Mouse (Mus musculus) liver, embryonic 13.5 days (tissue): ENCODE results near the gene Runx2. TPM values are rescaled to one million over a fixed set of nuclear protein-coding genes. Genes with fewer than 3 reads are reported as not detected.
A peak's percentile ranks its signal among the peaks of the same experiment; 100 is the strongest.

Source experiments
- ATAC-seq: fragments of 200-750 bp; cut with Nextera tagmentation; 2 replicates; pipeline ENCODE4 v1.8.0; 2017; ENCODE audit warnings: low read depth, mild to moderate bottlenecking, moderate number of reproducible peaks, moderate library complexity
- DNase-seq: peaks from one replicate; pipeline ENCODE4 v3.0.0; 2022
- H3K27ac ChIP-seq: fragments of 300-500 bp; sonication (generic); 2 replicates; pipeline ENCODE4 v1.5.1; 2015; ENCODE audit warnings: moderate library complexity, mild to moderate bottlenecking, inconsistent platforms
- H3K27me3 ChIP-seq: fragments of 300-500 bp; sonication (generic); 2 replicates; pipeline ENCODE4 v1.6.1; 2015; ENCODE audit warnings: mild to moderate bottlenecking, inconsistent platforms
- H3K36me3 ChIP-seq: fragments of 300-500 bp; sonication (generic); 2 replicates; pipeline ENCODE4 v1.6.1; 2015; ENCODE audit warnings: mild to moderate bottlenecking, inconsistent platforms
- H3K4me1 ChIP-seq: fragments of 300-500 bp; sonication (generic); replicated peaks from 2 replicates; pipeline ENCODE4 v1.6.1; 2015; ENCODE audit warnings: inconsistent platforms
- H3K4me2 ChIP-seq: fragments of 300-500 bp; sonication (generic); 2 replicates; pipeline ENCODE4 v1.6.1; 2015; ENCODE audit warnings: inconsistent platforms, mild to moderate bottlenecking, moderate library complexity
- H3K4me3 ChIP-seq: fragments of 300-500 bp; sonication (generic); replicated peaks from 2 replicates; pipeline ENCODE4 v1.5.1; 2015; ENCODE audit warnings: mild to moderate bottlenecking, inconsistent platforms
- H3K9ac ChIP-seq: fragments of 300-500 bp; sonication (generic); 2 replicates; pipeline ENCODE4 v1.6.1; 2015; ENCODE audit warnings: mild to moderate bottlenecking, inconsistent platforms
- H3K9me3 ChIP-seq: fragments of 300-500 bp; sonication (generic); replicated peaks from 2 replicates; pipeline ENCODE4 v1.6.1; 2016; ENCODE audit warnings: inconsistent platforms
- WGBS: fragments of 180-500 bp; shearing (Covaris S2); methylation state at CpG from one replicate; pipeline ENCODE4 v1.1.7; 2015; ENCODE audit not compliant: insufficient replicate concordance; 5-methylcytosine and 5-hydroxymethylcytosine counted together
- polyA plus RNA-seq: library from polyadenylated mRNA; unstranded; fragments of >200 nt; fragmentation: Nextera tagmentation; extraction: Ambion mirVana; gene quantifications from 2 replicates; pipeline ENCODE4 v1.2.1, GENCODE M21; 2015

Runx2 gene
- polyA plus RNA-seq, 1 experiment from 2014 or later: 0.31 TPM

DNA sequence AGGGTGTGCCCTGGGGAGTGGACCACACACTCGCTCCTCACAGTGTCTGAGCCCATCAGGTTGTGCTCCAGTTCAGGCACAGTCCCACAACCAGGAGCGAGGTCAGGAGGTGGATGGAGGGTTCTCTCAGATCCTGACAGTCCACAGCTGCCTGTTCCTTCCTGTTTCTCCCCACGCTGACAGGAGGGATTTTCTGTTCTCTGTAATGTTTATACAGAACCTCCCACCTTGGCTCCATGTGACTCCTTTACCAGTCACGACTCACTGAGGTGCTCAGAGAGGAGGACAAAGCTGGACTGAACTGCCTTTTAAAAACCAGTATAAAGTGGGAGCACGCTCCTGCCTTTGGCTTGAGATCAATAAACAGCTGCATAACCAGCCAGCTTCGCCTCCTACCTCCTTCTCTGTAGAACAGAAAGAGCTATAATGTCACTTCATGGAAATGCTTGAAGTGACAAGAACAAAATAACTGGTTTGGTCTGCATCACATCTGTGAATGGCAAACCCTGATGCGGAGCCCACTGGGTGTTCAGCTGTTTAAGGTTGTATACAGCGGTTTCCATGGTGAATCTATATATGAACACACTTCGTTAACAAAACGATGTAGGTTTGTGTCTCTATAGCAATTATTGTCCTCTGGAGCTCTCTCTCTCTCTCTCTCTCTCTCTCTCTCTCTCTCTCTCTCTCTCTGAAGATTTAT lies 177.3 kb downstream of the Runx2 start:
- ATAC-seq: no peak
- no peak overlapping the region for H3K9ac ChIP-seq
- no peaks in the 10 kb centered on the region for H3K36me3 ChIP-seq
- WGBS: 58% methylated on average over 10 of the region's 10 CpGs
- no peak overlapping the region for H3K27ac ChIP-seq
- H3K4me3 ChIP-seq: no peak overlapping the region
- H3K27me3 ChIP-seq: 0 out of 2 replicates have a peak, but pooled peaks cover 4% of the 10 kb centered on the region
- no peak overlapping the region for H3K4me2 ChIP-seq
- no peaks in the 10 kb centered on the region for H3K9me3 ChIP-seq
- peaks cover 10% of the 10 kb centered on the region for H3K4me1 ChIP-seq
- no peak for DNase-seq

DNA sequence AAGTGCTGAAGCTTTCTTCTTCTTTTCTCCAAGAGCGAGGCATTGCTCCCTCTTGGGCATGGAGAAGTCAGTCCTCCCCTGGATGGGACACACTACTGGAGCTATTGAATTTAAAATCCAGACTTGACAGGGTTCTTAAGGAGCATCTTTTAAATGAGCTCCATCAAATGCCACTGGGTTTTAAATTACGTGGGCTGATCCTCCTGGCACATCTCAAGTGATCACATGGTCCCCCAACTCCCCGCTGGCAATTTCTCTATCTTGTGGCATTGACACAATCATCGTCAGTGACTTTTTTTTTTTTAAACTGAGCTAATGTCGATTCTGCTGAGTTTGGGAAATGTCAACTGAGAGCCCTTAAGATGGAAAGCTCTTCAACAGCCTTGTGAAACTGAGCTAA lies 180.1 kb downstream of the Runx2 start:
- H3K4me1 ChIP-seq: peaks cover 17% of the 10 kb centered on the region
- H3K27ac ChIP-seq: no peak overlapping the region
- H3K4me3 ChIP-seq: no peak overlapping the region
- no peak overlapping the region for H3K4me2 ChIP-seq
- DNase-seq (no peak), ATAC-seq (no peak)
- H3K27me3 ChIP-seq: 0 out of 2 replicates have a peak, but pooled peaks cover 4% of the 10 kb centered on the region
- no peaks in the 10 kb centered on the region for H3K9me3 ChIP-seq
- H3K9ac ChIP-seq: no peak overlapping the region
- WGBS: 58% methylated on average over 5 of the region's 5 CpGs
- H3K36me3 ChIP-seq: no peaks in the 10 kb centered on the region

DNA sequence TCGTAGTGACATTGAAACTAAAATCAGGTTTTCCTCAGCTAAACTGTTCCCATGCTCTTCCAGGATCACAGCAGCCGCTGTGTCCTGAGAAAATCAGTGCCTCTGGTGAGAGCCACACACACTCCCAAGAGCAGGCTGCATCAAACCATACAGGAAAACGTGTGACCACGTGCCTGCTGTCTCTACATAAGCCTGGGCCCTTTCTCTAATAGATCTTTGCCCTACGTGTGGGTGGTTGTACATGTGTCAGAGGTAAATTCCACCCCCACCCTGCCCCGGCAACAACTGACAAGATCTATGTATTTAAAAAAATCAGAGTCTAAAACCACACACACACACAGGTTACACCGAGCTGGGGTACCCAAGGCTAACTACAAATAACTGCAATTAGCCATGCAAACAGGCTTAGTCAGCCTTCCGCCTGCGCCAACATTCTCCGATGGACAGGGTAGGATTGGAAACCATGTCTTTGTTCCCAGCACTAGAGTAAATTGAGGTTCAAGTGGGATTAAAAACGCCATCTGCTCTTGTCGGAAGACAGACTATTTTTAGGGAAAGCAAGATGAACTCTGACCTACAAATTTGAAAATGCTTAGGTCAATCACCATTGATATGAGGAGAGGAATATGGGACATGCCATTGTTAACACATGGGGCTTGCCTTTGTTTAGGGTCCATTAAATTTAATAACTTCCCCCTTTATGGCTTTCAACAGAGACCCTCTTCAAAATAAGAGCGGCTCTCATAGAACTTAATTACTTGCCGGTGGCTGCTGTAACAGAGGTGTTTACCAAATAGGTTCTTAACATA lies 180.8 kb downstream of the Runx2 start:
- WGBS: 73% methylated on average over 14 of the region's 14 CpGs
- H3K36me3 ChIP-seq: no peaks in the 10 kb centered on the region
- peaks cover 12% of the 10 kb centered on the region for H3K4me1 ChIP-seq
- no peak for ATAC-seq
- H3K4me3 ChIP-seq: no peak overlapping the region
- 0 out of 2 replicates have a peak, but pooled peaks cover 4% of the 10 kb centered on the region for H3K27me3 ChIP-seq
- H3K9me3 ChIP-seq: no peaks in the 10 kb centered on the region
- DNase-seq: no peak
- H3K9ac ChIP-seq: no peak overlapping the region
- no peak overlapping the region for H3K4me2 ChIP-seq
- H3K27ac ChIP-seq: no peak overlapping the region

- H3K9me3 ChIP-seq: no peaks in the 10 kb centered on the region
- 79% methylated on average over 2 of the region's 2 CpGs for WGBS
- no peak overlapping the region for H3K4me3 ChIP-seq
- H3K27me3 ChIP-seq: 0 out of 2 replicates have a peak, but pooled peaks cover 4% of the 10 kb centered on the region
- H3K27ac ChIP-seq: no peak overlapping the region
- peaks cover 12% of the 10 kb centered on the region for H3K4me1 ChIP-seq
- no peaks in the 10 kb centered on the region for H3K36me3 ChIP-seq
- no peak overlapping the region for H3K9ac ChIP-seq
- ATAC-seq (no peak), DNase-seq (no peak)
- no peak overlapping the region for H3K4me2 ChIP-seq
Observed at GRCm38 (mm10) chr17:44632941-44633340, 181.7 kb downstream of the Runx2 start.

DNA sequence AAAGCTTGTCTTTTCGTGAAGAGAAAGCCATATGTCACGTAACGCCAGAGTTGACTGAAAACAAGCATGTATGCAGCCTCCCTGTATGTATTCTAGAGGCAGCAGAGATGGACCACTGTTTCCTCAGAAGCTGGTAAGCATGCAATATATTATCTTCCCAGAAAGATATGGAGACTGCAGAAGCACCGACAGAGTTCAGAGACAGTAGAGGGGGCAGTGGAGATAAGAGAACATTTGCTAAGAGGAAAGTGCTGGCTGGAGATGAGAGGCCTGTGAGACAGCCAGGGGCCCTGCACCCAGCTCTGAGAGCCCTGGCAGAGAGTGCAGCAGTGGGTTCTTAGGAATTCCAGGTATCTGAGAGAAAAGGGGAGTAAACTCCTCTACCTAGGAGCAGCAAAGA lies 182.3 kb downstream of the Runx2 start:
- 0 out of 2 replicates have a peak, but pooled peaks cover 4% of the 10 kb centered on the region for H3K27me3 ChIP-seq

GRCm38 (mm10) chr17:44631577-44631976 lies 183.0 kb downstream of the Runx2 start:
- no peak overlapping the region for H3K4me2 ChIP-seq
- no peak overlapping the region for H3K9ac ChIP-seq
- 0 out of 2 replicates have a peak, but pooled peaks cover 4% of the 10 kb centered on the region for H3K27me3 ChIP-seq
- no peak overlapping the region for H3K4me3 ChIP-seq
- H3K36me3 ChIP-seq: no peaks in the 10 kb centered on the region
- no peak overlapping the region for H3K27ac ChIP-seq
- H3K4me1 ChIP-seq: peaks cover 12% of the 10 kb centered on the region
- no peak for DNase-seq
- no peaks in the 10 kb centered on the region for H3K9me3 ChIP-seq
- WGBS: 71% methylated on average over 4 of the region's 4 CpGs
- ATAC-seq: no peak

More for the DNA sequence above, 182.3 kb downstream of the Runx2 start:
- Histone ChIP-seq H3K4me2 (no peak overlapping the region), H3K4me3 (no peak overlapping the region), H3K9me3 (no peaks in the 10 kb centered on the region), H3K9ac (no peak overlapping the region), H3K4me1 (peaks cover 12% of the 10 kb centered on the region), H3K36me3 (no peaks in the 10 kb centered on the region), H3K27ac (no peak overlapping the region)
- 44% methylated on average over 4 of the region's 4 CpGs for WGBS
- no peak for DNase-seq
- peak; percentile 45; the same call in 1 of the 2 replicates for ATAC-seq

DNA sequence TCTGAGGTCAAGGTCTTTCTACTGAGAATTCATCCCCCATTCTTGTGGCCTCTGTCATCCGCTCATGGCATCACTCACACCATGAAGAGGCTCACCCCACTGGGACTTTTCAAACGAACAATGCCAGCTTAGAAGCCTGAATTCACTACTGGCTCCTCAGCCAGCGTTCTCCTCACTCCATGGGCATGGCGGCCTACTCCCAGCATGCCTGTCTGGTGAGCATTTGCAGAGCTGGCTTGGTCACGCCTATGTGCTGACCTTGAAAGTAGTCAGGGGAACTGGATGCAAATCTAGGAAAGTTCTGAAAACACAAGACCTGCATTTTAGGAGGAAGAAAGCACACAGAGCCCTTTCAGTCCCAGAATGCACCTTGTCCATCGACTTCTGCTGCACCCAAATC lies 187.3 kb downstream of the Runx2 start:
- 72% methylated on average over 6 of the region's 6 CpGs for WGBS
- Histone ChIP-seq H3K36me3 (no peaks in the 10 kb centered on the region), H3K27ac (no peak overlapping the region), H3K27me3 (no peaks in the 10 kb centered on the region), H3K4me2 (no peak overlapping the region), H3K4me1 (peaks cover 9% of the 10 kb centered on the region), H3K9ac (no peak overlapping the region), H3K4me3 (no peak overlapping the region), H3K9me3 (0 out of 2 replicates have a peak, but pooled peaks cover under 1% of the 10 kb centered on the region)
- no peak for ATAC-seq
- DNase-seq: no peak

GRCm38 (mm10) chr17:44623707-44624106 lies 190.9 kb downstream of the Runx2 start:
- no peak overlapping the region for H3K4me2 ChIP-seq
- no peak overlapping the region for H3K27ac ChIP-seq
- DNase-seq: no peak
- no peak for ATAC-seq
- H3K4me3 ChIP-seq: no peak overlapping the region
- no peak overlapping the region for H3K9ac ChIP-seq
- 73% methylated on average over 2 of the region's 2 CpGs for WGBS
- H3K9me3 ChIP-seq: 0 out of 2 replicates have a peak, but pooled peaks cover 4% of the 10 kb centered on the region
- no peaks in the 10 kb centered on the region for H3K4me1 ChIP-seq
- no peaks in the 10 kb centered on the region for H3K36me3 ChIP-seq
- no peaks in the 10 kb centered on the region for H3K27me3 ChIP-seq

- Histone ChIP-seq H3K4me2 (no peak overlapping the region), H3K4me1 (no peaks in the 10 kb centered on the region), H3K27me3 (no peaks in the 10 kb centered on the region), H3K9ac (no peak overlapping the region), H3K36me3 (no peaks in the 10 kb centered on the region), H3K4me3 (no peak overlapping the region), H3K9me3 (0 out of 2 replicates have a peak, but pooled peaks cover 4% of the 10 kb centered on the region), H3K27ac (no peak overlapping the region)
- ATAC-seq (no peak), DNase-seq (no peak)
- WGBS: 67% methylated on average over 8 of the region's 8 CpGs
Observed at GRCm38 (mm10) chr17:44623271-44623670, 191.3 kb downstream of the Runx2 start.

DNA sequence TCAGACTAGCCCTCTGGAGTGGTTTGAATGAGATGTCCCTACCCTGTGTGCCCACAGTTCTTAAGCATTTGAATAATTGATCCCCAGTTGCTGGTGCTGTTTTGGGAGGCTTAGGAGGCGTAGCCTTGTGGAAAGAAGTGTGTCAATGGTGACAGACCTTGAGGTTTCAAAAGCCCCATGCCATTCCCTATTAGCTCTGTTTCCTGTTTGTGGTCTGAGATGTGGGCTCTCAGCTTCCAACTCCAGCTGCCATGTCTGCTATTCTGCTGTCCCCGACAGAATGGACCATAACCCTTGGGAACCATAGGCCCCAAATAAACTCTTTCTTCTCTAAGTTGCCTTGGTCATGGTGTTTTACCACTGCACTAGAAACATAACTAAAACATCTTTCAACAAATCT lies 194.1 kb downstream of the Runx2 start:
- no peak for DNase-seq
- 50% methylated on average over 2 of the region's 2 CpGs for WGBS
- H3K9me3 ChIP-seq: 0 out of 2 replicates have a peak, but pooled peaks cover 4% of the 10 kb centered on the region
- no peaks in the 10 kb centered on the region for H3K4me1 ChIP-seq
- no peaks in the 10 kb centered on the region for H3K36me3 ChIP-seq
- no peak overlapping the region for H3K4me2 ChIP-seq
- H3K27me3 ChIP-seq: no peaks in the 10 kb centered on the region
- no peak for ATAC-seq
- no peak overlapping the region for H3K27ac ChIP-seq
- no peak overlapping the region for H3K9ac ChIP-seq
- H3K4me3 ChIP-seq: no peak overlapping the region

DNA sequence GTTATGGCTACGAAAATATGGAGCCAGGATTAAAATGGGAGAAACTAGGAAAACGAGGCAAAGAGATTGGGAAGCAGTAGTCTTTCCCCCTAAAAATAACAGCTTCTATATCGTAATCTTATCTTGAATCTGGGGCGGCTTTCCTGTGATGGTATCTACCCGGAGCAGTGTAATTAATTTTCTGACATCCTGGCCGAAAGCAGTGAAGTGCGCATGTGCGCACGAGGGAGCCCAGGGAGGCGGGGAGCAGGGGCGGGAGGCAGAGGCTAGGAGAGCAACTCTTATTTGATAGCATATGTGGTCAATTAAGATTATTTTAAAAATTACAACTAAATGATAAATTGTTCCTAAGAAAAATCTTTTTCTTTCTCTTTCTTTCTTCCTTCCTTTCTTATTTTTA lies 195.9 kb downstream of the Runx2 start:
- no peak for ATAC-seq
- Histone ChIP-seq H3K4me3 (no peak overlapping the region), H3K27ac (no peak overlapping the region), H3K9me3 (0 out of 2 replicates have a peak, but pooled peaks cover 4% of the 10 kb centered on the region), H3K4me2 (no peak overlapping the region), H3K27me3 (no peaks in the 10 kb centered on the region), H3K4me1 (no peaks in the 10 kb centered on the region), H3K36me3 (no peaks in the 10 kb centered on the region), H3K9ac (no peak overlapping the region)
- DNase-seq: no peak
- 50% methylated on average over 11 of the region's 11 CpGs for WGBS
